Mouse (Mus musculus): ENCODE data around the gene Trp63. TPM values are rescaled to one million over a fixed set of nuclear protein-coding genes. Genes with fewer than 3 reads are reported as not detected.

The Trp63 gene
- polyA plus RNA-seq, 1 experiment from 2014 or later: 60.0 TPM

GRCm38 (mm10) chr16:25784246-25784645 is 100.7 kb downstream of the Trp63 start:
- H3K36me3 ChIP-seq: no peaks in the 10 kb centered on the region
- no peak overlapping the region for H3K4me2 ChIP-seq
- no peak for ATAC-seq (ENCODE audit: insufficient number of reproducible peaks, insufficient read depth, low FRiP score, low TSS enrichment, low read depth)
- no peak overlapping the region for H3K27ac ChIP-seq
- no peaks in the 10 kb centered on the region for H3K4me1 ChIP-seq
- no peak overlapping the region for H3K4me3 ChIP-seq
- no peaks in the 10 kb centered on the region for H3K27me3 ChIP-seq
- no peak overlapping the region for H3K9ac ChIP-seq
- H3K9me3 ChIP-seq: no peaks in the 10 kb centered on the region
- WGBS: 87% methylated on average over 2 of the region's 2 CpGs

DNA sequence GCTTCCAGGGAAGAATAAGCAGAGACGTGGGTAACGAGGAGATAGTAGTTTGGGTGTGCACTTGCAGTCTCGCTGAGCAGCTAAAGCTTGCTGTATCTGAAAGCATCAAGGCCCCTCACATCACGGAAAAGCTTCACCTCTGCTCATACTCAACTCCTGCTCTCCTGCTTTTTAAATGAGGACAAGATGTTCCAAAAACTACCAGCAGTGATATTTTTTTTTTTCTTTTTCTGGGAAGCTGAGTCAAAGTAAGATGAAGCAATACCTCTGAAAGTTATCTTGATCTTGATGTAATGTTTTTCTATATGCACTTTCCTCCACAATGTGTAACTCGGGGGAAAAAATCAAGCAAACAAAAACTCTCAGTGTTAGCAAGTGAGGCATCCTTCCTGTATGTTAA is 102.9 kb downstream of the Trp63 start:
- Histone ChIP-seq H3K4me1 (no peaks in the 10 kb centered on the region), H3K27me3 (no peaks in the 10 kb centered on the region), H3K27ac (no peak overlapping the region), H3K36me3 (no peaks in the 10 kb centered on the region), H3K9me3 (no peaks in the 10 kb centered on the region), H3K4me3 (no peak overlapping the region), H3K9ac (no peak overlapping the region), H3K4me2 (no peak overlapping the region)
- WGBS: 40% methylated on average over 5 of the region's 5 CpGs
- no peak for ATAC-seq (ENCODE audit: insufficient number of reproducible peaks, insufficient read depth, low FRiP score, low TSS enrichment, low read depth)

DNA sequence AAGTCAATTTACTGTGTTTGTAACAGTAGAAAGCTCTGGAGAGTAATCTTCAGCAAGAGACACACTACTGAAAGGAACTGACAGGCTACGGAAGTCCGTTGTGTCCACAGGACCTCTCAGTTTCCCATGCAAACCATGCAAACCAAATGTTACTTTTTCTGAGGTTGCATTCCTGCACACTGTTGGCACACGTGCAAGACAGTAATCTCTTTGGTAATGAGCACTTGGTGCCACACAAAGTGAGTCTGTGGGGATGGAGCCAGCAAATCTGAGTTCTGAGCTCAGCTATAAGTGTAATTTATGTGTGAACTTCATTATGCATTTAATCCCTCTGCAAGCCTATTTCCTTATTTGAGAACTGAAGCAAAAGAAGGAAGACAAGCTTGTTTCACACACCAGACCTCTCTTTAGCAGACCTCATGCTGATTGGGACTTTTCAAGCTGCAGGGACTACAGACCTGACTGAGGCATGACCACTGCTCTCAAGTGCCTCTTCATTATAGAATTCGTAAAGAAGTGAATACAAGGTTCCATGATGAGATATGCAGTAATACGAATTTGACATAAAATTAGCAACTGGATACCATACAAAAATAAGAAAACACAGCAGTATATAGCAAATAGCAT is 109.2 kb downstream of the Trp63 start:
- Histone ChIP-seq H3K9me3 (no peaks in the 10 kb centered on the region), H3K4me1 (no peaks in the 10 kb centered on the region), H3K9ac (no peak overlapping the region), H3K27ac (no peak overlapping the region), H3K4me2 (no peak overlapping the region), H3K4me3 (no peak overlapping the region), H3K36me3 (no peaks in the 10 kb centered on the region), H3K27me3 (no peaks in the 10 kb centered on the region)
- ATAC-seq (ENCODE audit: insufficient number of reproducible peaks, insufficient read depth, low FRiP score, low TSS enrichment, low read depth): no peak
- 75% methylated on average over 5 of the region's 5 CpGs for WGBS

- H3K9ac ChIP-seq: no peak overlapping the region
- H3K27me3 ChIP-seq: no peaks in the 10 kb centered on the region
- no peaks in the 10 kb centered on the region for H3K4me1 ChIP-seq
- whole genome bisulfite sequencing: 73% methylated on average over 4 of the region's 4 CpGs
- no peak overlapping the region for H3K4me3 ChIP-seq
- no peak overlapping the region for H3K27ac ChIP-seq
- no peaks in the 10 kb centered on the region for H3K36me3 ChIP-seq
- H3K9me3 ChIP-seq: no peaks in the 10 kb centered on the region
- no peak for ATAC-seq (ENCODE audit: insufficient number of reproducible peaks, insufficient read depth, low FRiP score, low TSS enrichment, low read depth)
- H3K4me2 ChIP-seq: no peak overlapping the region
Observed at GRCm38 (mm10) chr16:25797732-25798294, 114.2 kb downstream of the Trp63 start.

GRCm38 (mm10) chr16:25799618-25800017 is 116.1 kb downstream of the Trp63 start:
- Histone ChIP-seq H3K4me3 (no peak overlapping the region), H3K4me1 (no peaks in the 10 kb centered on the region), H3K27me3 (no peaks in the 10 kb centered on the region), H3K4me2 (no peak overlapping the region), H3K36me3 (no peaks in the 10 kb centered on the region), H3K9me3 (no peaks in the 10 kb centered on the region), H3K27ac (no peak overlapping the region), H3K9ac (no peak overlapping the region)
- ATAC-seq (ENCODE audit: insufficient number of reproducible peaks, insufficient read depth, low FRiP score, low TSS enrichment, low read depth): no peak

- no peak overlapping the region; the same call in 1 of the 2 replicates for H3K27ac ChIP-seq
- peak overlapping the region; percentile 27 for H3K4me3 ChIP-seq
- H3K36me3 ChIP-seq: no peaks in the 10 kb centered on the region
- WGBS: 52% methylated on average over 3 of the region's 3 CpGs
- no peaks in the 10 kb centered on the region for H3K9me3 ChIP-seq
- H3K27me3 ChIP-seq: no peaks in the 10 kb centered on the region
- 0 out of 2 replicates have a peak overlapping the region, but pooled peaks have one; percentile 27 for H3K9ac ChIP-seq
- no peak for ATAC-seq (ENCODE audit: insufficient number of reproducible peaks, insufficient read depth, low FRiP score, low TSS enrichment, low read depth)
- no peaks in the 10 kb centered on the region for H3K4me1 ChIP-seq
- H3K4me2 ChIP-seq: peak overlapping the region; percentile 49
Observed at GRCm38 (mm10) chr16:25804955-25805354, 121.4 kb downstream of the Trp63 start.

DNA sequence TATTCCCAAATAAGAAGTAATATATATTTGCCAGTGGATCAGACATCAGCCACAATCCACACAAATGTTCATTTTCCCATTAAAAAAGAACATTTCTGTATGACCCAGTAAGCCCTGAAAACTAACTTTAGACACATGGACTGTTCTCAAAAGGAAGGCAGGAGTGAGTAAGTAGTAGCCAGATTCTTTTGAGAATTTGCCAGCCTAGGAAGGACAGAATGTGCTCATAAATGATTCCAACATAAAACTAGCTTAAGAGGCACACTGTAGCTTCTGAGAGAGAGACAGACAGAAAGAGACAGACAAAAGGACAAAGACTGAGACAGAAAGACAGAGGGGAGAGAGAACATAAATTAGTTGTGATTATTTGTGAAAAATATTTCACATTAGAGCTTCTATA is 123.6 kb downstream of the Trp63 start:
- Histone ChIP-seq H3K36me3 (no peaks in the 10 kb centered on the region), H3K27me3 (no peaks in the 10 kb centered on the region), H3K9ac (no peak overlapping the region), H3K4me3 (no peak overlapping the region), H3K4me2 (no peak overlapping the region), H3K9me3 (no peaks in the 10 kb centered on the region), H3K27ac (no peak overlapping the region), H3K4me1 (peaks cover 3% of the 10 kb centered on the region; the same call in 1 of the 2 replicates)
- no peak for ATAC-seq (ENCODE audit: insufficient number of reproducible peaks, insufficient read depth, low FRiP score, low TSS enrichment, low read depth)

GRCm38 (mm10) chr16:25817753-25818624 is 134.4 kb downstream of the Trp63 start:
- H3K36me3 ChIP-seq: no peaks in the 10 kb centered on the region
- 0 out of 2 replicates have a peak, but pooled peaks cover 4% of the 10 kb centered on the region for H3K4me1 ChIP-seq
- H3K4me2 ChIP-seq: no peak overlapping the region
- H3K9me3 ChIP-seq: no peaks in the 10 kb centered on the region
- no peak for ATAC-seq (ENCODE audit: insufficient number of reproducible peaks, insufficient read depth, low FRiP score, low TSS enrichment, low read depth)
- 35% methylated on average over 10 of the region's 10 CpGs for WGBS
- no peaks in the 10 kb centered on the region for H3K27me3 ChIP-seq
- no peak overlapping the region for H3K9ac ChIP-seq
- no peak overlapping the region for H3K27ac ChIP-seq
- no peak overlapping the region for H3K4me3 ChIP-seq

DNA sequence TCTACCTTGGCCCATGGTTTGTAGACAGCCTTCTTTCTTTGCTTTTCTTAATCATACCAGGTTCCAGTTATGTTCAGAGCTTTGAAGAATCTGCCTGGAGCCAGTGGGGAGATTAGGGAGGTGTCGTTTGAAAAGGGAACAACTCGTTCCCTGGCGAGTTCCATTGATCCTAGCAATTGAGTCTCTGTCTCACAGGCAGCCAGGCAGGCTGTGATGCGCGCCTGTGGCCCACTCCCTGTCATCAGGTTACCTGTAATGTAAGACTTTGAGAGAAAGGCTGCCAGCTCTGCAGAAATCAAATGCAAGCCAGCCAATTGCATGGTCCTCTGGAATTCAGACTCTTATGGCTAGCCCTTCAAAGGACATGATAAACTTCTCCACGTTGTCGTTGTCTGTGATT is 142.5 kb downstream of the Trp63 start:
- H3K27ac ChIP-seq: peak overlapping the region; percentile 57; the same call in 1 of the 2 replicates
- WGBS: 37% methylated on average over 7 of the region's 7 CpGs

GRCm38 (mm10) chr16:25832576-25832975 is 149.0 kb downstream of the Trp63 start:
- H3K36me3 ChIP-seq: no peaks in the 10 kb centered on the region
- no peaks in the 10 kb centered on the region for H3K27me3 ChIP-seq
- H3K9ac ChIP-seq: no peak overlapping the region
- peaks cover 15% of the 10 kb centered on the region for H3K4me1 ChIP-seq
- H3K9me3 ChIP-seq: no peaks in the 10 kb centered on the region
- H3K27ac ChIP-seq: no peak overlapping the region
- no peak overlapping the region for H3K4me3 ChIP-seq
- 78% methylated on average over 4 of the region's 4 CpGs for WGBS
- ATAC-seq (ENCODE audit: insufficient number of reproducible peaks, insufficient read depth, low FRiP score, low TSS enrichment, low read depth): no peak
- H3K4me2 ChIP-seq: no peak overlapping the region

More for the DNA sequence above, 142.5 kb downstream of the Trp63 start:
- no peaks in the 10 kb centered on the region for H3K27me3 ChIP-seq
- peaks cover 6% of the 10 kb centered on the region; the same call in 1 of the 2 replicates for H3K4me1 ChIP-seq
- H3K4me3 ChIP-seq: no peak overlapping the region
- no peaks in the 10 kb centered on the region for H3K36me3 ChIP-seq
- ATAC-seq (ENCODE audit: insufficient number of reproducible peaks, insufficient read depth, low FRiP score, low TSS enrichment, low read depth): no peak
- H3K9me3 ChIP-seq: no peaks in the 10 kb centered on the region
- H3K4me2 ChIP-seq: no peak overlapping the region
- no peak overlapping the region for H3K9ac ChIP-seq

GRCm38 (mm10) chr16:25835301-25835700 is 151.7 kb downstream of the Trp63 start:
- peaks cover 15% of the 10 kb centered on the region for H3K4me1 ChIP-seq
- peak overlapping the region; percentile 55 for H3K27ac ChIP-seq
- H3K27me3 ChIP-seq: no peaks in the 10 kb centered on the region
- no peak overlapping the region for H3K9ac ChIP-seq
- no peak for ATAC-seq (ENCODE audit: insufficient number of reproducible peaks, insufficient read depth, low FRiP score, low TSS enrichment, low read depth)
- 82% methylated on average over 3 of the region's 3 CpGs for WGBS
- H3K4me2 ChIP-seq: no peak overlapping the region
- no peaks in the 10 kb centered on the region for H3K36me3 ChIP-seq
- H3K9me3 ChIP-seq: no peaks in the 10 kb centered on the region
- no peak overlapping the region for H3K4me3 ChIP-seq

DNA sequence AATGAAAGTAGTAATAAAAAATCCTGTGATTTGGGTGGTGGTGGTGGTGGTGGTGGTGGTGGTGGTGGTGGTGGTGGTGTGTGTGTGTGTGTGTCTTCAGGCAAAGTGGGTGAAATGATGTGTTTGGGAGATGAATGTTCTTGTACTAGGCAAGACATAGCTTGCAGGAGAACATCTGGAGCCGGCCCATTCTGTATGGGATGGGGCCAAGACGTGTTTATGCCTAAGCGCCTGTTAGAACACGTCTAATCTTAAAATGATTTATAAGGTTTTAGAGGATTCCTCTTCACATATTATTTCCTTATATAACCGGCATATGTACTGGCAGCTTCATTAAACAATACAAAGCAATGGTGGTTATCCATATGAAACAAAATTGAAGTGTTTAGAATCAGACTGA is 152.2 kb downstream of the Trp63 start:
- H3K4me3 ChIP-seq: no peak overlapping the region
- no peaks in the 10 kb centered on the region for H3K27me3 ChIP-seq
- H3K4me2 ChIP-seq: no peak overlapping the region
- H3K36me3 ChIP-seq: no peaks in the 10 kb centered on the region
- ATAC-seq (ENCODE audit: insufficient number of reproducible peaks, insufficient read depth, low FRiP score, low TSS enrichment, low read depth): no peak; the same call in 1 of the 2 replicates
- WGBS: 82% methylated on average over 5 of the region's 5 CpGs
- H3K9ac ChIP-seq: no peak overlapping the region
- peaks cover 15% of the 10 kb centered on the region for H3K4me1 ChIP-seq
- no peak overlapping the region for H3K27ac ChIP-seq
- no peaks in the 10 kb centered on the region for H3K9me3 ChIP-seq

Data from embryonic facial prominence, embryonic 13.5 days (tissue).